Mouse (Mus musculus) hindbrain, embryonic 14.5 days (tissue): ENCODE results near the gene Sipa1l2. TPM values are rescaled to one million over a fixed set of nuclear protein-coding genes. Genes with fewer than 3 reads are reported as not detected.

Experiments
- ATAC-seq: fragments of 200-750 bp; cut with Nextera tagmentation; 2 replicates; pipeline ENCODE4 v1.8.0; 2017; ENCODE audit warnings: moderate number of reproducible peaks, mild to moderate bottlenecking, moderate TSS enrichment, moderate library complexity; ENCODE audit not compliant: low FRiP score
- DNase-seq: peaks from one replicate; pipeline ENCODE4 v3.0.0-alpha.2; 2015; ENCODE audit warnings: low spot score
- H3K27ac ChIP-seq: fragments of 300-500 bp; sonication (generic); 2 replicates; pipeline ENCODE4 v1.5.1; 2014; ENCODE audit warnings: mild to moderate bottlenecking, moderate library complexity
- H3K27me3 ChIP-seq: fragments of 300-500 bp; sonication (generic); 2 replicates; pipeline ENCODE4 v1.6.1; 2014; ENCODE audit warnings: mild to moderate bottlenecking, low read length, mixed read lengths; ENCODE audit not compliant: control insufficient read depth, insufficient read depth
- H3K36me3 ChIP-seq: fragments of 300-500 bp; sonication (generic); replicated peaks from 2 replicates; pipeline ENCODE4 v1.6.1; 2014; ENCODE audit not compliant: control insufficient read depth, insufficient read depth
- H3K4me1 ChIP-seq: fragments of 300-500 bp; sonication (generic); replicated peaks from 2 replicates; pipeline ENCODE4 v1.6.1; 2014; ENCODE audit warnings: antibody characterized with exemption, low read length, mixed read lengths; ENCODE audit not compliant: control insufficient read depth, insufficient read depth
- H3K4me2 ChIP-seq: fragments of 300-500 bp; sonication (generic); replicated peaks from 2 replicates; pipeline ENCODE4 v1.6.1; 2014; ENCODE audit warnings: mild to moderate bottlenecking, moderate library complexity
- H3K4me3 ChIP-seq: fragments of 300-500 bp; sonication (generic); replicated peaks from 2 replicates; pipeline ENCODE4 v1.5.1; 2014; ENCODE audit warnings: mild to moderate bottlenecking, low read length
- H3K9ac ChIP-seq: fragments of 300-500 bp; sonication (generic); 2 replicates; pipeline ENCODE4 v1.6.1; 2014
- H3K9me3 ChIP-seq: fragments of 300-500 bp; sonication (generic); 2 replicates; pipeline ENCODE4 v1.6.1; 2016; ENCODE audit warnings: low read length; ENCODE audit not compliant: control insufficient read depth
- WGBS: fragments of 180-500 bp; shearing (Covaris S2); extraction: QIAGEN DNeasy Blood & Tissue Kit; methylation state at CpG from one replicate; pipeline ENCODE4 v1.1.7; 2014; 5-methylcytosine and 5-hydroxymethylcytosine counted together
- polyA plus RNA-seq: library from polyadenylated mRNA; unstranded; fragments of >200 nt; fragmentation: Nextera tagmentation; extraction: Ambion mirVana; gene quantifications from 2 replicates; pipeline ENCODE4 v1.2.1, GENCODE M21; 2014

Sipa1l2 gene
- polyA plus RNA-seq, 1 experiment from 2014 or later = 22.1 TPM

DNA sequence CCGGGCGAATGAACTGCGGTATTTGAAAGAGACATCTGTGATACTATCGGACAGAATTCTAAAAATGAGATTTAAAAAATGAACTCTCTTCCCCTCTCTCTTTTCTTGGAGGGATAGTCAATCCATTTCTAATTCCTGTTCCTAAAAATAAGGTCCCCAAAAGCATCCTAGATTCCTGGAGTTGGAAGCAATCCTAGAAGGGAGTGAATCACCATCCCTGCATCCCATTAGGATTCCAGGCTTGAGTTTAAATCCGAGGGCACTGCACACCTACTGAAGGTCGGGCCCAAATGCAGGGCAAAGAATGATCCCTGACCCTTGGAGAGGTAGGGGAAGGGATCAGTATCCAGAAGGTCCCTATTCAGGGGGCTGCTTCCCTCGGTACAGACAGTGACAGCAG lies 17.0 kb upstream of the Sipa1l2 start:
- H3K9me3 ChIP-seq = no peaks in the 10 kb centered on the region
- no peaks in the 10 kb centered on the region for H3K36me3 ChIP-seq
- H3K4me2 ChIP-seq = no peak overlapping the region
- 76% methylated on average over 7 of the region's 7 CpGs for WGBS
- H3K4me1 ChIP-seq = peaks cover 16% of the 10 kb centered on the region
- no peaks in the 10 kb centered on the region for H3K27me3 ChIP-seq
- no peak for ATAC-seq
- no peak overlapping the region for H3K27ac ChIP-seq
- no peak for DNase-seq
- H3K9ac ChIP-seq = no peak overlapping the region
- H3K4me3 ChIP-seq = no peak overlapping the region

DNA sequence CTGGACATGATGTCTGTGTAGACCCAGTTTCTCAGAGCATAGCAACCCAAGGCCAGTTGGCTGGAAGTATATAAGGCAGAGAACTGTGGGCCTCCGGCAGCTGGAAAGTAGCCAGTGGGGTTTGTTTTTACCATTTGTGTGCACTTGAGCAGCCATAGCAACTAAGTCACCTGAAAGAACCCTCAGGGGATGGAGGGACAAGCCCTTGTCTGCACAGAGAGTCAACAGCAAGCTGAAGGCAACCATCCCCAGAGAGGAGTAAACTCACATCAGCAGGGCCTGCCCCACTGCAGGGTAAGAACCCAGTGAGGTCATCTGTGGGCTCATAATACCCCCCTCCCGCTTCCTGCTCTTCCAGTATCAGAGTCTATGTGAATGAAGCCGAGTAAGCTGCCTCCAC lies 14.7 kb upstream of the Sipa1l2 start:
- H3K4me2 ChIP-seq = no peak overlapping the region
- no peak overlapping the region for H3K4me3 ChIP-seq
- H3K9me3 ChIP-seq = no peaks in the 10 kb centered on the region
- no peak for DNase-seq
- WGBS = 77% methylated on average over 3 of the region's 3 CpGs
- ATAC-seq = no peak
- no peaks in the 10 kb centered on the region for H3K4me1 ChIP-seq
- no peaks in the 10 kb centered on the region for H3K36me3 ChIP-seq
- H3K27me3 ChIP-seq = no peaks in the 10 kb centered on the region
- H3K9ac ChIP-seq = no peak overlapping the region
- no peak overlapping the region for H3K27ac ChIP-seq

DNA sequence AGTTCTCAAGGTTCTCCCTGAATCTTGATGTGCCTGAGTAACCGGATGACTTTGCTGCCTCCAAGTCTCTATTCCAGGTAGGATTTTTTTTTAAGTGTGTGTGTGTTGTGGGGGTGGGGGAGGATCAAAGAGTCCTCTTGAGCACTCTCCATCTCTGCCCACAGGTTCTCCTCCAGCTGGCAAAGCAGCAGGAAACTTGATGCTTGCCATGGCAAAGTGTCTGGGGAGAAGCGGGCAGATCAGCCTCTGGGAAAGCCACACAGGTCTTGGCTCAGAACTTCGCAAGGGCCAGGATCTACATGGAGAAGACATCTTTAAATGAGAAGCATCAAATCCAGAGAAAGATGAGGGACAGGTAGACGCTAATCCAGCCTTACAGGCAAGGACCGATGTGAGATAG lies 10.8 kb upstream of the Sipa1l2 start:
- Histone ChIP-seq H3K9ac (no peak overlapping the region), H3K9me3 (no peaks in the 10 kb centered on the region), H3K27ac (no peak overlapping the region), H3K4me1 (no peaks in the 10 kb centered on the region), H3K36me3 (no peaks in the 10 kb centered on the region), H3K27me3 (no peaks in the 10 kb centered on the region), H3K4me3 (no peak overlapping the region), H3K4me2 (no peak overlapping the region)
- no peak for ATAC-seq
- WGBS = 98% methylated on average over 5 of the region's 5 CpGs
- DNase-seq = no peak

DNA sequence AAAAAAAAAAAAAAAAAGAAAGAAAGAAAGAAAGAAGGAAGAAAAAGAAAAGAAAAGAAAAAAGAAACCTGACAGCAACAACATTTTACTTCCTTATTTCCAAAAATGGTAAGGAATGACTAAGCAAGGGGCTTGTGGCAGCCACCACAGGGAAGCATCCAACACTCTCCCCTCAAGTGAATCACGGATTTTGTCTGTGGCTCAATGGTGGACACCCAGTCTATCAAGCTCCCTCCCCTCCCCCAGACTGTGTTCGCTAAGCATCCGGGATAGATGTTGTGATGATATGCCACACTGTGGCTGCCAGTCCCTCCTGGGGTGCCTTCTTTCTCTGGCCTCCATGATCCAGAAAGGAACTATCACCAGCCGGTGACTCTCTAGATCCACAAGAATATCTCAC lies 6.5 kb upstream of the Sipa1l2 start:
- Histone ChIP-seq H3K9ac (no peak overlapping the region), H3K27me3 (no peaks in the 10 kb centered on the region), H3K4me2 (no peak overlapping the region), H3K27ac (no peak overlapping the region), H3K4me3 (no peak overlapping the region), H3K36me3 (no peaks in the 10 kb centered on the region), H3K4me1 (no peaks in the 10 kb centered on the region), H3K9me3 (no peaks in the 10 kb centered on the region)
- WGBS = 76% methylated on average over 4 of the region's 4 CpGs
- DNase-seq = no peak
- no peak for ATAC-seq

DNA sequence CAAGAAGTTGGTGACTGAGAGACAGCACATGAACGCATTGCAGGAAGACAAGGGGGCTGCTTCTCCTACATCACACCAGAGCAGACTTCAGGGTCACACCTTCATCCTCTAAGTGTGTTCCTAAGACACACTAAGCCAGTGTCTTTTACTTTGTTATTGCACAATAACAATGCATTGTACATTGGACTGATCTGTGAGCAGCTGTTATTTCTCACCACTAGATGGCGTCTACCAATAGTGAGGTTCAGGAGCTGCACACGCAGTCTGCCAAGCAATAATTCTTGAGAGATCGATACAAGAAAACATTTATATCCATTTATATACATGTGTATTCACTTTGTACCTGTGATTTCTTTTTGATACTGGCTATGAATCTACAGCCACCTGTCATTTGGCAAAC lies 4.7 kb upstream of the Sipa1l2 start:
- Histone ChIP-seq H3K9ac (no peak overlapping the region), H3K27ac (no peak overlapping the region), H3K4me3 (no peak overlapping the region), H3K9me3 (no peaks in the 10 kb centered on the region), H3K27me3 (no peaks in the 10 kb centered on the region), H3K36me3 (no peaks in the 10 kb centered on the region), H3K4me2 (no peak overlapping the region), H3K4me1 (no peaks in the 10 kb centered on the region; the same call in 1 of the 2 replicates)
- DNase-seq = peak; percentile 77
- 22% methylated on average over 4 of the region's 4 CpGs for WGBS
- no peak for ATAC-seq

DNA sequence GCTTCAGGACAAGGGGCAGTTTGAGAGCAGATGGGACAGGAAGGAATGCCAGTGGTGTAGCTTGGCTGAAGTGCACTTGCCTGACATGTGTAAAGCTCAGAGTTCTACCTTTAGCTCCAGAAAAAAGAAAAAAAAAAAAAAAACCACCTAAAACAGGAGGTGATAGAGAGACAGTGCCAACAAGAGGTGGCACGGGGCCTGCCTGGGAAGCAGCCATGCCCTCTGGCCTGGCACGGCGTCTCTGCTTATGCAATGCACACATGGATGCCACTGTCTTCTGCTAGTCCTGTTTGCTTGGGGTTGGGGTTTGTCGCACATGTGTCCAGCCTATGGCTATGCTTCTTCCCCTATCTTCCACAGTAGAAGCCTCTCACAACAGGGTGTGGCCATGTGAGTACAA lies 2.6 kb upstream of the Sipa1l2 start:
- Histone ChIP-seq H3K4me1 (peaks cover 9% of the 10 kb centered on the region), H3K27ac (no peak overlapping the region), H3K9ac (no peak overlapping the region), H3K4me3 (no peak overlapping the region), H3K4me2 (no peak overlapping the region), H3K9me3 (no peaks in the 10 kb centered on the region), H3K36me3 (no peaks in the 10 kb centered on the region), H3K27me3 (no peaks in the 10 kb centered on the region)
- ATAC-seq = no peak
- 98% methylated on average over 4 of the region's 4 CpGs for WGBS
- no peak for DNase-seq

DNA sequence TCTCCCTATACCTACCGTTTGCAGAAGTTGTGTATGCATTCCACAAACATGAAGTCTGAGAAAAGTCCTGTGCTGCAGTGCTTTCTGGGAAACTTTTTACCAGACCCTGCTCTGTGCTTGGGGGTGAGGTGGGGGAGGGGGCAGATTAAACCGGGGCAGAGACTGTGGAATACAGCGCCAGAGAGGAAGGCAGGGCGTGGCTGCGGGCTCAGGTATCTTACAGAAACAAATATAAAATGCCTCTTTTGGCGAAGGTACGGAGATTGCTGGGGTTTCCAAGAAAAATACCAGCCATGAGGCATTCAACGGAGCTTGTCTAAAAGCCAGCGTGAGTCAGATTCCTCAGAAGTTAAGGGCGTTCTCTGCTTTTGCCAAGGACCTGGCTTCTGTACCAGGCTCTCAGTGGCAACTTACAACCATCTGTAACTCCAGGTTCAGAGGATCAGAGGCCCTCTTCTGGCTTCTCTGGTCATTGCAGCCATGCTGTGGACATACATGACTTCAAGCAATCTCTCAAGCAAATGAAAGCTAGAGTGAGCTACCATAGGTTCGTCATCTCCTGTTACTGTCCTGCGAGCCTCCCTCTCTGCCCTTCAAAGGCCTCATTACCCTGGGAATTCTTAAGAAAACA lies 1.3 kb upstream of the Sipa1l2 start:
- Histone ChIP-seq H3K27ac (no peak overlapping the region), H3K4me2 (no peak overlapping the region), H3K27me3 (no peaks in the 10 kb centered on the region), H3K9ac (no peak overlapping the region), H3K9me3 (no peaks in the 10 kb centered on the region), H3K36me3 (no peaks in the 10 kb centered on the region), H3K4me3 (no peak overlapping the region), H3K4me1 (peaks cover 19% of the 10 kb centered on the region)
- WGBS = 76% methylated on average over 12 of the region's 12 CpGs
- DNase-seq (no peak), ATAC-seq (no peak)

DNA sequence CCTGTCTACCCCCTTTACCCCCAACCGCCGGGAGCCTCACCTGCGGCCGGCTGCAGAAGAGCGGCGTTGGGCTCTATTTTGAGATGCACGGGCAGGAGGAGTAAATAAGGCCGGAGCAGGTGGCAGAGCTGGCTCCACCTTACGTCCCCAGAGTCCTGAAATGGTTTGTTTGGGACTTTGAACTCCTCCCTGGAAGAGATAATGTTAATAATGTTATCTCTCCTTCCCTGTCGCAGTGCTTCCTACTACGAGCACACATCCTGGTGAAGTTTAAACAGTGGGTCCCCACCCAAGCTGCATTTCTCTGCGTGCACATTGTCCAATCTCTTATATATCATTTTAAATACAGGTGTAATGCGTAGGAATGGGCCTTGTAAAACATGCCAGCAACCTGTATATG lies 781 bp upstream of the Sipa1l2 start:
- peak overlapping the region; percentile 57 for H3K9ac ChIP-seq
- ATAC-seq (no peak), DNase-seq (no peak)
- H3K4me3 ChIP-seq = peak overlapping the region; percentile 81
- peak overlapping the region; percentile 40; the same call in 1 of the 2 replicates for H3K27ac ChIP-seq
- H3K9me3 ChIP-seq = no peaks in the 10 kb centered on the region
- WGBS = 12% methylated on average over 13 of the region's 13 CpGs
- H3K36me3 ChIP-seq = no peaks in the 10 kb centered on the region
- peak overlapping the region; percentile 82 for H3K4me2 ChIP-seq
- H3K4me1 ChIP-seq = peaks cover 19% of the 10 kb centered on the region
- no peaks in the 10 kb centered on the region for H3K27me3 ChIP-seq

DNA sequence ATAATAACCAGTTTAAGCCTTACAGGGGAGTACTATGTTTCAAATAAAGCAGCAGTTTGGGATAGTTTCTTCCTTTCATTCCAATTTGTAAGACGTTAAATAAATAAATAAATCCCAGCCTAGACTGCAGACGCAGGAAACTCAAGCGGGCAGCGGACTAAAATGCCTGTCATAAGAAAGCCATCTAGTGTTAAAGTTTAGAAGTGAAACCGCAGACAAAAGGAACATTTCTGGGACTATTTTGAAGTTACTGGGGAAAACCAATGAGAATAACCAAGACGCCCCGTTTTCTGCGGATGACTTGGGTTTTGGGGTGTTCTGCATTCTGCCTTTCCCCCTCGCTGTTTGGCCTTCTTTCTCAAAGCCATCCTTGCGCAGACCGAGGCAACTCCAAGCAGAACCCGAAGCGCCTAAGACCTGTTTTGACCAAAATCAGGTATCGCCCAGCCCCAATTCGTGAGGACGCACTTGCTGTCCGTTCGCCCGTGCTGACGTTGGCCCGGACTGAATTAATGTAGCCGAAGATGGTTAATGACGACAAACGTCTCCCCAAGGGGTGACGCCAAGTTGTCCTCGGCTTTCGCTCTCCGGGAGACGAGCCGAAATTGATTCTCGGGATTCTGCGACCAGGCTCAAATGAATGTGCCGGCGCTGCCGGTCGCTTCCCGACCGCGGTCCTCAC lies 616 bp downstream of the Sipa1l2 start:
- peak overlapping the region; percentile 81 for H3K4me3 ChIP-seq
- peak overlapping the region; percentile 82 for H3K4me2 ChIP-seq
- H3K9ac ChIP-seq = peak overlapping the region; percentile 82
- 0 out of 2 replicates have a peak, but pooled peaks have one; percentile 0 for ATAC-seq
- no peaks in the 10 kb centered on the region for H3K27me3 ChIP-seq
- no peaks in the 10 kb centered on the region for H3K9me3 ChIP-seq
- under 1% methylated on average over 39 of the region's 39 CpGs for WGBS
- H3K4me1 ChIP-seq = peaks cover 19% of the 10 kb centered on the region
- DNase-seq = peak; percentile 81
- no peaks in the 10 kb centered on the region for H3K36me3 ChIP-seq
- peak overlapping the region; percentile 80 for H3K27ac ChIP-seq
